Mouse (Mus musculus) thymus, postnatal 25 days (tissue): ENCODE data around the gene Lat2.

Experiments
- DNase-seq: peaks from one replicate; pipeline ENCODE4 v3.0.0; 2022

The Lat2 gene

DNA sequence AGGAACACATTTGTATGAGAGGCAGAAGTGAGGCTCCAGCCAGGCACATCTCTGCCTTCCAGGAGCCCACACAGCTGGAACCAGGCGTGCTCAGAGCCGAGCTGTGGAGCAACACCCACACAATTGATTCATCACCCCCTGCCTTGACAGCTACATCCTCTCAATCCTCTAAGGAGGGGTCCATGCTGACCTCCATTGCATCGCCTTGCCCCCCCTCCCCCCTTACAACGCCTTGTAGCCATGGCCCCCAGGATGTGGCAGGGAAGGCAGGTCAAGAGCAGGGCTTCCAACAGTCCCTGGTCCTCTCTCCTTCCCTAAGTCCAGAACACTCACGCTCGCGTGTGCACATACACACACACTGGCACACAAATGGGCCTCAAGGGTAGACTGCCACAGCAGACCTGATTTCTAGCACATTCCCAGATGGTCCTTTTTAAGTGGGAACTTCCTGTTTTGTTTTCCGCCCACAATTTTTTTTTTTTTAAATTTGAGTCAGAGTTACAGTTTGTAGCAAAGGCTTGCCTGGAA lies 45.8 kb downstream of the Lat2 start:
- no peak for DNase-seq

DNA sequence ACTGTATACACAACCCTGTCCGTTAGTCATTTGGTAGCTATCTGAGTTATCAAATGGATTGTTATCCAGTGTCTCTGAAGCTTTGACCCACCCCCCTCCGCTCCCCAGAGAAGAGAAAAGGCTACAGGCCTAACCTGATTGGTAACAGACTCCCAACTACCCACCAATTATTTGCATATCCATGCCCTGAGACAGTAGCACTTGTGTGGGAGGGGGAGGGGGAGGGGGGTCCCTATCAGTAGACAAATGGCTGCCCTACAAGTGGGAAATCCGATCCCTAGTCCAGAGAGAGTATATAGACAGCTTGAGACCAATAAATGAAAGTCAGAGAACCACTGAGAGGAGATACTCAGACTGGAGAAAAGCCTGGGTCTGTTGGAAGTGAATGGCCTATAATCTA lies 46.8 kb downstream of the Lat2 start:
- DNase-seq, result no peak

DNA sequence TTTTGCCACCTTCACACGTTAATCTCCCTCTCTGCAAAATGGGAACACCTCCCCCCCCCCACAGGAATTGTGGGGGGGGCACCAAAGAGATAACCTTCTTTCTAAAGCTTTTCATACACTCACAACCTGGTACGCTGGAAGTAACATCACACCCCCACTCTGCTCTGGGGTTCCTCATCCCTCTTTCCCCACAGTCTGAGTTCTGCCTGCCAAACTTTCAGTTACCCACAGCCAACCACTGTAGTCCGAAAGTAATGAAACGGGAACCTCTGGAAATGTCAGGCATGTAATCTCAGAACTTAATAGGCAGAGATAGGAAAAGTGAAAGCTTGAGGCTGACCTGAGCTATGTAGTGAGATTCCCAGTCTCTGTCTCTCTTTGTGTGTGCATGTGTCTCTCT lies 47.4 kb downstream of the Lat2 start:
- no peak for DNase-seq

DNA sequence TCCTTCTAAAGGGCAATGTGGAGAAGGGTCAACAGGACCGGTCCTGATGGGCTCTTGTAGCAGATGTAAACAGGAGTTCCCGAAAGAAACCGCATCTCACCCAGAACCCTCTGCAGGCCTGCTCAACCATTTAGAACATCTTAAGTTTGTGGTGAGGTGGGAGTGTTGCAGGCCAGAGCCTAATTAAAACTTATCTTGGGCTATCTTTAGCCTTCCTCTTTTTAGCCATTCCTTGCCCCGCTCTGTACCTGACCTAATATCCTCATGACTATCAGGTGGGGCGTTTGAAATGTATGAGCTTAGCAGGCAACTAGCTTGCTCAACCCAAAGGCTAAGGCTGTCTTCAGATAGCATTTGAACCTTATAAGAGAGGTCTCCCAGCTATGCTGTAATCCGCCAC lies 49.1 kb downstream of the Lat2 start:
- no peak for DNase-seq

DNA sequence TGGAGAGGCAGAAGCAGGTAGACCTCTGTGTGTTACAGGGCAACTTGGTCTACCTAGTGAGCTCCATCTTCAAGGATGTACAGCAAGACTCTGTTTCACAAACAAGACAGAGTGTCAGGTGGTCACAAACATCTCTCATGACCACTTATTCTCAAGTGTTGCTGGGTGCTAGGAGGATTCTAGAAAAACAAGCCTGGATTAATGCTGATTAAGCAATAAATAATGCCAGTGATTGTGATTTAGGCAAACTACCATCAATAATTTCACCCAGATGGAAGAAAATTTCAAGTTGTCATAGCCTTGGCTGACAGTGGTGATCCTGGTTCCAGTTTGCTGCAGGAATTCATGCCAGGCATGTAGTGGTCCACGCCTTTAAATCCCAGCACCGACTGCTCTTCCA lies 50.6 kb downstream of the Lat2 start:
- DNase-seq, result no peak

DNA sequence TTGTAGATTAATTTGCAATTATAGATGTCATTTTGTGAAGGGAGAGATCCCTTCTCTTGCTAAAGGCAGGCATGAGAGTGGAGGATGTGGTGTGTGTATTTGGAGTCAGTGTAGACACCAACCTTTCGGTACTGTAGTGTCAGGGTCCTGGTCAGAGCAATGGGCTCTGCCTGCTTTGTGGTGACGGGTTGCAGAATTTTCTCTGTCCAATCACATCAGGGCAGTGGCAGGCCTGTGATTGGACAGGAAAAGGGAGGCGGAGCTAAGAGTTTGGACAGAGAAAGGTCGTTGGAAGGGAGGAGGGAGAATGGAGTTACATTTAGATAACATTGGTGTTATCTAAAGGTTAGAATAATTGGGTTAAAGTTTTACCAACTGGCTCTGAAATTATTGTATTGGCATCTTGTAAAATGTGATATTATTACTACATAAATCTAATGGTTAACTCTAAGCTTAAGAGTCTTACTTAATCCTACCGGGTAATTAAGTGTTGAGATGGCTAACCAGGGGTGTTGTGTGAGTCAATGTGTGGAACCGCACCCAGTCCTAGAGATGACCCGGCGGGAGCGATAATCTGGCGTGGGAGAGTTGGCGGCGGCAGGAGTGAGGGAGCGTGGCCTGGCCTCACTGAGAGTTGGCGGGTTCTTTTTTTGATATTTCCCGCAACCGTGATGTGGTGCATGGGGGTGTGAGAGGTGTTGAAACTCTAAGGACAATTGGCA lies 54.2 kb downstream of the Lat2 start:
- DNase-seq, result no peak

DNA sequence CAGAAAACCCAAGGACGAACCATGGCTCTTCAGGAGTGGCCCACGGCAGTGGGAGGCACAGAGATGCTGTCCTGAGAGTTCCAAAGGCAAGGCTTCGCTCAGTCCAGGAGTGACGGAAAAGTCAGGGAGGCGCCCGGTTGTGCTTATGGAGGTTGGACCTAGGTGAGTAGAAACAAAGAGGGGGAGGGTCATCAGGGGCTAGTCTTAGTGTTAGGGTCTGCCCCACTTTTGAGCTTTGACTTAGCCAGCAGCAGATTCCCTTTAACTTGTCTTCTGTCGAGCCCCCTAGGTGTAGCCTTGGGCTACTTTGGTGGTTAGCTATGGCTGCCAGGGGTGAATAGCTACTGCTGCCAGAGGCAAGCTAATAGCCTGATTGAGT lies 54.8 kb downstream of the Lat2 start, which contains the start of gene Syna:
TSS of gene Syna (minus strand) at position 101 of the 379 bp plus-strand sequence.
- DNase-seq, result no peak

DNA sequence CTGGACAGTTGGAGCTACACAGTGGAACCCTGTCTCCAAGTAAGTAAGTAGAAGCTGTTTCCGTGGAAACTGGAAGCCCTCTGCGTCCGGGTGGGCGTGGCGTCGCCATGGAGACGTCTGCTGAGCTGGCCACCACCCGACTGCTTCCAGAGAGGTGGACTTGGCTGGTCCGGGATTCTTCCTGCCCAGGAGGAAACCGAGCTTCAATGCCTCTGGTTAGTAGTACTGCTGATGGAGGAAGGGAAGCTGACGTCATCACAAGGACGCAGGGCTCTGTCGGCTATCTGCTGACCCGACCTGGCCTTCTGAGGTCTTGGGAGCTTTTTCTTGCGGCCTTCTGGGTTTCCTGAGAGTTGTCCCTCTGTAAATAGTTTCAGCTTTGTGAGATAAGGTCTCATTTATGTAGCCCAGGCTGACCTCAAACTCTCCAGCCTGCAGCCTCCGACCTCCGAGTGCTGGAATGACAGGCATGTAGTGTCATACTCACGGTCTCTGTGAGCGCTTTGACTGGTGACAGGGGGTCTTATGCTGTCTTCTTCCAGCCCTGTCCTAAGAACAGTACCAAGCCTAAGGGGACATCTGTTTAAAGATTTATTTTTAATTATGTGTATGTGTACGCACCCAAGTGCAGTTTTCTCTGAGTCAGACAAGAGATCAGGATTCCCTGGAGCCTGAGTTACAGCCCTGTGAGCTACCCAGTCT lies 59.2 kb downstream of the Lat2 start:
- DNase-seq, result peak; percentile 30

DNA sequence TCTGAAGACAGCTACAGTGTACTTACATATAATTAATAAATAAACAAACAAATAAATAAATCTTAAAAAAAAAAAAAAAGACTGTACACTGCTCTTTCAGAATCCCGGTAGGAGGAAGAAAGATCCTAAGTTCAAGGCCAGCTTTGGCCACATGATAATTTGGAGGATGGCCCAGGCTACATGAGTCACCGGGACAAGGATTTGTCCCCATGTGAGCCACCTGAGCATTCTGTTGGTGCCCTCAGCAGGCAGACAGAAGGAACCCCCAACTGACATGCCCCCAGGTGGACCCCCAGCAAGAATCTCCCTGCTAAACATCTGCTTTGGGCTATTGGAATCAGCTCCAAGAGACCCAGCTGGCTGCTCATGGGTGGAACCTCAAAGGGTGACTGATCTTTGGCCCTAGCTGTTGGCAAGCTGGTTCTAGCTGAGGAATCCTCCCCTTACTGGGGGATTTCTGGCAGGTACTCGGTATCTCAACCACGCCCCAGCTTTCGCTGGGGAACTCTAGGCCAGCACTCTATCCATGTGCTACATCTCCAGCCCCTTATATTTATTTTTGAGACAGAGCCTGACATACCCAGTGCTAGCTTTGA lies 60.8 kb downstream of the Lat2 start:
- DNase-seq, result no peak

DNA sequence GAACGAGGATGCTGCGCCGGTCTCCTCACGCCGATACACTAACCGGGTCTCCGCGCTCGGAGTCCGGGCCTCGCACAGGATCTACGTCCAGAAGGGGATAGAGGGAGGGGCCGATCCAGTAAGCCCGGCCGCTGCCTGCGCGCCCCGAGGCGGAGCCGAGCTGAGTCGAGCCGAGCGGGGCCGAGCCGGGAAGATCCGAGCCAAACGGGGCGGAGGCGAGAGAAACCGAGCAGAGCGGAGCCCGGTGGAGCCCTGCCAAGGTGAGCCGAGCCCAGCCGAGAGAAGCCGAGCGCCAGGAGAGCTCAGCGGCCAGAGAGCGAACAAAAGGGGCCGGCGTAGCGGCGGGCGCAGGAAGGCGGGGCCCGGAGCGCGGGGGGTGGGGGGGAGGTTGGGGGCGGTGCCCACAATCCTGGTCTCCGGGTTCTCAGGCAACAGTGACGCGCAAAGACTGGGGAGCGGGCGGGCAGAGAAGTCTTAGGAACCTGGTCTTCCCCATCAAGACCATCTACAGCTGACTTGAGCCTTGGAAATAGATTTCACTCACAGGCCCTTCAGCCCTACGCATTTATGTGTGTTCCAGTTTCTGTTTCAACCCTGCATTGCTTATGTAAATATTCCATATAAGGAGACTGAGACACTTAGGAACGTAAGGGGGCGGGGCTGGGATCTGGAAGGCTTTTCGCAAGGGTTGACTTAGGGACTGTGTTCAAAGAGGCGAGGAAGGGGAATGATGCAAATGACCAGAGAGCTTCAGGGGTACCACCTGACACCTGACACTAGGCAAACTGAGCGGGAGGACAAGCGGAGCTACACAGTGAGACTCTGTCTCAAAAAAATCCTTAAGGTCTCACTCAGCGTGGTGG lies 62.5 kb downstream of the Lat2 start, which contains the start of gene Clip2:
TSS of gene Clip2 (minus strand) at position 325 of the 863 bp plus-strand sequence.
- peak; percentile 87 for DNase-seq

DNA sequence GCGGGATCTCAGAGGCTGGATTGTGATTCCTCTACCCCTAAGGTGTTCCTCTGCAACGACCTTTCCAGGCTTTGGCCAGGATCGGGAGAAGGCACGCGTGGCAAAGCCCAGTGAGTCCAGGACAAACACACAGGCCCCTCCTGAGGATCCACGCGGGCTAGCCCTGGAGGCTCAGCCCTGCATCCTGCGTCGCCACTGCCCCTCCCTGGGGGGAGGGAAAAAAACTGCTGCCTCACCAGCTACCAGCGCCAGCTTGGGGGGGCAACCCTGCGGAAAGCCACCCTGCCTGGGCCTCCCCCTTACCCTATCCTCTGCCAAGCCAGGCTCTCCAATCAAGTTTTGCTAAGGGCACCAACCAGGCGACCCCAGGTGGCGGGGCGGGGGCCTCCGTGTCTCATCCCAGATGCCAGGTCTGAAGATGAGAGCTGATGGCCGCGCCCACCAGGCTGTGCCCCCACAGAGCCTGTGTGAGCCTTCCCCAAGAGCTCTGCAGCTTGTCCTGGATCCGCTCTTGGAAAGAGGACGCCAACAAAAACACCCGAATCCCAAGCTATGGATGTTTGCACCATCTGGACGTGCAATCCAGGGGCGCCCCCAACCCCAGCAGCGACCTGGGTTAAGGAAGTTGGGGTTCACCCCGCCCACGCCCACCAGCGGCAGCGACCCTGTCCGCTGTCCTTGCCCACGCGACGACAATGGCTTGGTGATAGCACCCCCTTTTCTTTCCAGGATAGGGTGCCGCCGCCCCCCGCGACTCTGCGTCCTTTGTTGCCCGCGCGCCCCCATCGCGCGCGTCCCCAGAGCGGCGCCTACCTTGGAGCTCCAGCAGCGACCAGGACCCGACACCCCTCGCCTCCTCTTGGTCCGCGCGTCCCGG lies 63.4 kb downstream of the Lat2 start:
- peak; percentile 52 for DNase-seq

DNA sequence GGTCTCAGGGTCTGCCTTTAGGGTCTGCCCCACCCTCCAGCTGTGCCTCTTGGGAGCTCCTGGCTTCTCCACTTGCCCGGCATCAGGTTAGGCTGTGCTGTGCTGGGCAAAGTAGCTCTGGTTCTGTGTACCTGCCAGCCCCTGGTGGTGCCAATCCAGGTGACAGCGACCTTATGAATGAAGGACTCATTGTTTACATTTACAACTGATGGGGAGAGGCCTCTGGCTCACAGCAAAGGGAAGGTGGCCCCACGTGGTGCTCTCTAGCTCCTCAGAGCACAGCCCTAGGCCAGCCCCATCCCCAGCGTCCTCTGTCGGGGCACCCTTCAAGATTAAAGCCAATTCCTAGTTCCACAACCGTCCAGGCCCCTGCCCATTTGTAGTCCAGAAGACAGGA lies 64.0 kb downstream of the Lat2 start:
- peak; percentile 12 for DNase-seq
